19 mouse cellular contexts compared by ENCODE assay signal in genomic region chr11:88013632-88014031, GRCm38 (mm10).
"Had no signal": no experiment of that assay in that cellular context is flagged by ENCODE, and none has a peak within 500 bp of the region (broad histone marks: within the 10 kb centered on the region; RNA-seq: fewer than 3 reads in every experiment).

No protein-coding gene starts in this region.

- H3K9me3 ChIP-seq: megakaryocyte, embryonic 14.5 days; midbrain, embryonic 13.5 days; midbrain, embryonic 15.5 days; neural tube, embryonic 13.5 days; neural tube, embryonic 15.5 days; stomach, embryonic 15.5 days had no signal

- H3K4me3 ChIP-seq: megakaryocyte, embryonic 14.5 days; midbrain, embryonic 13.5 days; midbrain, embryonic 15.5 days; myocyte; neural tube, embryonic 13.5 days; neural tube, embryonic 15.5 days; stomach, embryonic 15.5 days had no signal

- H3K9ac ChIP-seq: liver, embryonic 14.5 days; lung, embryonic 14.5 days; midbrain, embryonic 13.5 days; midbrain, embryonic 15.5 days; neural tube, embryonic 13.5 days; neural tube, embryonic 15.5 days; stomach, embryonic 15.5 days had no signal

- H3K27me3 ChIP-seq: midbrain, embryonic 13.5 days; midbrain, embryonic 15.5 days; neural tube, embryonic 13.5 days; neural tube, embryonic 15.5 days; stomach, embryonic 15.5 days had no signal

- DNase-seq: lung, adult 18-20 months; lung, embryonic 14.5 days; lung, postnatal 10 days; lung, postnatal 36 days; retina, postnatal 1 day; right cerebral cortex, adult 18-20 months; thymus, adult 2 months; thymus, postnatal 25 days; thymus, postnatal 4 days had no signal

- H3K27ac ChIP-seq: liver, embryonic 14.5 days; macrophage; midbrain, embryonic 13.5 days; midbrain, embryonic 15.5 days; neural tube, embryonic 13.5 days; neural tube, embryonic 15.5 days; stomach, embryonic 15.5 days; stomach, postnatal 0 days had no signal

- H3K36me3 ChIP-seq: midbrain, embryonic 13.5 days; midbrain, embryonic 15.5 days; neural tube, embryonic 13.5 days; neural tube, embryonic 15.5 days; stomach, embryonic 15.5 days had no signal

- H3K4me1 ChIP-seq: megakaryocyte, embryonic 14.5 days had no signal
